Mouse (Mus musculus): ENCODE measurements around the gene Scaper. TPM values are rescaled to one million over a fixed set of nuclear protein-coding genes. Genes with fewer than 3 reads are reported as not detected.

Scaper gene
- polyA plus RNA-seq, 1 experiment from 2014 or later: 7.4 TPM

GRCm38 (mm10) chr9:55789442-55789841, 148.5 kb downstream of the Scaper start:
- WGBS: 83% methylated on average over 8 of the region's 8 CpGs
- no peaks in the 10 kb centered on the region for H3K27me3 ChIP-seq (replicated peaks; ENCODE audit: low read depth, poor library complexity, severe bottlenecking)
- no peak overlapping the region for H3K27ac ChIP-seq (replicated peaks)
- H3K9me3 ChIP-seq: no peaks in the 10 kb centered on the region
- no peak for DNase-seq (ENCODE audit: low spot score)
- no peak overlapping the region for H3K4me3 ChIP-seq
- H3K36me3 ChIP-seq (replicated peaks): no peaks in the 10 kb centered on the region
- no peaks in the 10 kb centered on the region for H3K4me1 ChIP-seq

- no peak for DNase-seq (ENCODE audit: low spot score)
- 84% methylated on average over 4 of the region's 4 CpGs for WGBS
- no peaks in the 10 kb centered on the region for H3K4me1 ChIP-seq
- no peaks in the 10 kb centered on the region for H3K36me3 ChIP-seq (replicated peaks)
- H3K9me3 ChIP-seq: no peaks in the 10 kb centered on the region
- H3K27ac ChIP-seq (replicated peaks): no peak overlapping the region
- H3K4me3 ChIP-seq: no peak overlapping the region
- H3K27me3 ChIP-seq (replicated peaks; ENCODE audit: low read depth, poor library complexity, severe bottlenecking): no peaks in the 10 kb centered on the region
Measured at GRCm38 (mm10) chr9:55712016-55712415, 225.9 kb downstream of the Scaper start.

GRCm38 (mm10) chr9:55710553-55710952, 227.4 kb downstream of the Scaper start:
- no peaks in the 10 kb centered on the region for H3K36me3 ChIP-seq (replicated peaks)
- H3K4me1 ChIP-seq: no peaks in the 10 kb centered on the region
- no peaks in the 10 kb centered on the region for H3K9me3 ChIP-seq
- no peak overlapping the region for H3K27ac ChIP-seq (replicated peaks)
- DNase-seq (ENCODE audit: low spot score): no peak
- no peak overlapping the region for H3K4me3 ChIP-seq
- no peaks in the 10 kb centered on the region for H3K27me3 ChIP-seq (replicated peaks; ENCODE audit: low read depth, poor library complexity, severe bottlenecking)
- 87% methylated on average over 5 of the region's 5 CpGs for WGBS

GRCm38 (mm10) chr9:55706603-55707002, 231.3 kb downstream of the Scaper start:
- no peak overlapping the region for H3K4me3 ChIP-seq
- no peaks in the 10 kb centered on the region for H3K9me3 ChIP-seq
- H3K27me3 ChIP-seq (replicated peaks; ENCODE audit: low read depth, poor library complexity, severe bottlenecking): no peaks in the 10 kb centered on the region
- no peaks in the 10 kb centered on the region for H3K36me3 ChIP-seq (replicated peaks)
- no peaks in the 10 kb centered on the region for H3K4me1 ChIP-seq
- H3K27ac ChIP-seq (replicated peaks): no peak overlapping the region
- 63% methylated on average over 3 of the region's 3 CpGs for WGBS
- no peak for DNase-seq (ENCODE audit: low spot score)

GRCm38 (mm10) chr9:55695307-55695706, 242.6 kb downstream of the Scaper start:
- Histone ChIP-seq H3K27ac (replicated peaks) (no peak overlapping the region), H3K4me1 (no peaks in the 10 kb centered on the region), H3K27me3 (replicated peaks; ENCODE audit: low read depth, poor library complexity, severe bottlenecking) (no peaks in the 10 kb centered on the region), H3K36me3 (replicated peaks) (no peaks in the 10 kb centered on the region), H3K4me3 (no peak overlapping the region), H3K9me3 (no peaks in the 10 kb centered on the region)
- no peak for DNase-seq (ENCODE audit: low spot score)
- WGBS: 53% methylated on average over 1 of the region's 1 CpGs

- Histone ChIP-seq H3K9me3 (no peaks in the 10 kb centered on the region), H3K27me3 (replicated peaks; ENCODE audit: low read depth, poor library complexity, severe bottlenecking) (no peaks in the 10 kb centered on the region), H3K4me1 (no peaks in the 10 kb centered on the region), H3K27ac (replicated peaks) (no peak overlapping the region), H3K36me3 (replicated peaks) (no peaks in the 10 kb centered on the region), H3K4me3 (no peak overlapping the region)
- no peak for DNase-seq (ENCODE audit: low spot score)
Measured at GRCm38 (mm10) chr9:55677099-55677498, 260.8 kb downstream of the Scaper start.

GRCm38 (mm10) chr9:55646444-55646843, 291.5 kb downstream of the Scaper start:
- 94% methylated on average over 2 of the region's 2 CpGs for WGBS
- H3K36me3 ChIP-seq (replicated peaks): no peaks in the 10 kb centered on the region
- H3K9me3 ChIP-seq: no peaks in the 10 kb centered on the region
- H3K4me1 ChIP-seq: no peaks in the 10 kb centered on the region
- H3K27me3 ChIP-seq (replicated peaks; ENCODE audit: low read depth, poor library complexity, severe bottlenecking): no peaks in the 10 kb centered on the region
- H3K27ac ChIP-seq (replicated peaks): no peak overlapping the region
- DNase-seq (ENCODE audit: low spot score): no peak
- H3K4me3 ChIP-seq: no peak overlapping the region

GRCm38 (mm10) chr9:55626990-55627389, 310.9 kb downstream of the Scaper start:
- 79% methylated on average over 5 of the region's 5 CpGs for WGBS
- H3K4me1 ChIP-seq: no peaks in the 10 kb centered on the region
- no peak for DNase-seq (ENCODE audit: low spot score)
- no peaks in the 10 kb centered on the region for H3K36me3 ChIP-seq (replicated peaks)
- H3K4me3 ChIP-seq: no peak overlapping the region
- no peaks in the 10 kb centered on the region for H3K27me3 ChIP-seq (replicated peaks; ENCODE audit: low read depth, poor library complexity, severe bottlenecking)
- H3K9me3 ChIP-seq: 0 out of 2 replicates have a peak, but pooled peaks cover 5% of the 10 kb centered on the region
- H3K27ac ChIP-seq (replicated peaks): no peak overlapping the region

GRCm38 (mm10) chr9:55614711-55615110, 323.2 kb downstream of the Scaper start:
- DNase-seq (ENCODE audit: low spot score): no peak
- Histone ChIP-seq H3K9me3 (no peaks in the 10 kb centered on the region), H3K27me3 (replicated peaks; ENCODE audit: low read depth, poor library complexity, severe bottlenecking) (no peaks in the 10 kb centered on the region), H3K4me1 (no peaks in the 10 kb centered on the region), H3K4me3 (no peak overlapping the region), H3K27ac (replicated peaks) (no peak overlapping the region), H3K36me3 (replicated peaks) (no peaks in the 10 kb centered on the region)
- WGBS: 82% methylated on average over 3 of the region's 3 CpGs

- DNase-seq (ENCODE audit: low spot score): no peak
- Histone ChIP-seq H3K27me3 (replicated peaks; ENCODE audit: low read depth, poor library complexity, severe bottlenecking) (no peaks in the 10 kb centered on the region), H3K27ac (replicated peaks) (no peak overlapping the region), H3K4me3 (no peak overlapping the region), H3K4me1 (peaks cover 8% of the 10 kb centered on the region), H3K36me3 (replicated peaks) (no peaks in the 10 kb centered on the region), H3K9me3 (no peaks in the 10 kb centered on the region)
- WGBS: 69% methylated on average over 4 of the region's 4 CpGs
Measured at GRCm38 (mm10) chr9:55609751-55610150, 328.2 kb downstream of the Scaper start.

GRCm38 (mm10) chr9:55608701-55609531, 329.0 kb downstream of the Scaper start:
- no peak overlapping the region for H3K4me3 ChIP-seq
- DNase-seq (ENCODE audit: low spot score): no peak
- H3K36me3 ChIP-seq (replicated peaks): no peaks in the 10 kb centered on the region
- H3K27me3 ChIP-seq (replicated peaks; ENCODE audit: low read depth, poor library complexity, severe bottlenecking): no peaks in the 10 kb centered on the region
- no peak overlapping the region for H3K27ac ChIP-seq (replicated peaks)
- H3K4me1 ChIP-seq: peaks cover 8% of the 10 kb centered on the region
- WGBS: 44% methylated on average over 7 of the region's 7 CpGs
- no peaks in the 10 kb centered on the region for H3K9me3 ChIP-seq

GRCm38 (mm10) chr9:55598594-55598993, 339.3 kb downstream of the Scaper start:
- no peaks in the 10 kb centered on the region for H3K36me3 ChIP-seq (replicated peaks)
- no peaks in the 10 kb centered on the region for H3K4me1 ChIP-seq
- no peaks in the 10 kb centered on the region for H3K9me3 ChIP-seq
- no peaks in the 10 kb centered on the region for H3K27me3 ChIP-seq (replicated peaks; ENCODE audit: low read depth, poor library complexity, severe bottlenecking)
- DNase-seq (ENCODE audit: low spot score): no peak
- no peak overlapping the region for H3K4me3 ChIP-seq
- H3K27ac ChIP-seq (replicated peaks): no peak overlapping the region

- Histone ChIP-seq H3K27me3 (replicated peaks; ENCODE audit: low read depth, poor library complexity, severe bottlenecking) (no peaks in the 10 kb centered on the region), H3K36me3 (replicated peaks) (no peaks in the 10 kb centered on the region), H3K9me3 (no peaks in the 10 kb centered on the region), H3K4me1 (peaks cover 7% of the 10 kb centered on the region), H3K27ac (replicated peaks) (no peak overlapping the region), H3K4me3 (no peak overlapping the region)
- 93% methylated on average over 6 of the region's 6 CpGs for WGBS
- no peak for DNase-seq (ENCODE audit: low spot score)
Measured at GRCm38 (mm10) chr9:55586141-55586540, 351.8 kb downstream of the Scaper start.
